Mouse (Mus musculus) lung, postnatal 0 days (tissue): ENCODE results near the gene Ints14.

Experiments
- CTCF ChIP-seq: IDR thresholded peaks from 2 replicates; pipeline ENCODE4 v1.5.1; 2016; ENCODE audit warnings: antibody characterized with exemption, mild to moderate bottlenecking
- EP300 ChIP-seq: IDR thresholded peaks from 2 replicates; pipeline ENCODE4 v1.6.1; 2016; ENCODE audit warnings: antibody characterized with exemption, mild to moderate bottlenecking, control low read depth

- TF ChIP-seq EP300: no peak
- no peak for TF ChIP-seq CTCF
These were observed 66.5 kb downstream of the Ints14 start for GRCm38 (mm10) chr9:65027241-65027640.
